Mouse (Mus musculus) midbrain, embryonic 10.5 days (tissue): ENCODE data around the gene Polr2a. TPM values are rescaled to one million over a fixed set of nuclear protein-coding genes. Genes with fewer than 3 reads are reported as not detected.

Source experiments
- DNase-seq: peaks from one replicate; pipeline ENCODE4 v3.0.0-alpha.2; 2017; ENCODE audit warnings: low spot score
- H3K27ac ChIP-seq: fragments of 300-500 bp; sonication (generic); replicated peaks from 2 replicates; pipeline ENCODE4 v1.5.1; 2016; ENCODE audit warnings: mild to moderate bottlenecking
- H3K27me3 ChIP-seq: fragments of 300-500 bp; sonication (generic); 2 replicates; pipeline ENCODE4 v1.6.1; 2016; ENCODE audit warnings: low read depth, mild to moderate bottlenecking; ENCODE audit not compliant: poor library complexity, severe bottlenecking
- H3K36me3 ChIP-seq: fragments of 300-500 bp; sonication (generic); 2 replicates; pipeline ENCODE4 v1.6.1; 2016; ENCODE audit warnings: mild to moderate bottlenecking, moderate library complexity
- H3K4me1 ChIP-seq: fragments of 300-500 bp; sonication (generic); 2 replicates; pipeline ENCODE4 v1.6.1; 2016
- H3K4me3 ChIP-seq: fragments of 300-500 bp; sonication (generic); 2 replicates; pipeline ENCODE4 v1.5.1; 2016; ENCODE audit warnings: mild to moderate bottlenecking, moderate library complexity
- H3K9me3 ChIP-seq: fragments of 300-500 bp; sonication (generic); replicated peaks from 2 replicates; pipeline ENCODE4 v1.6.1; 2016; ENCODE audit warnings: mild to moderate bottlenecking
- WGBS: fragments of 180-500 bp; shearing (Covaris S2); methylation state at CpG from one replicate; pipeline ENCODE4 v1.1.7; 2016; 5-methylcytosine and 5-hydroxymethylcytosine counted together
- polyA plus RNA-seq: library from polyadenylated mRNA; unstranded; fragments of >200 nt; fragmentation: Nextera tagmentation; extraction: Ambion mirVana; gene quantifications from 2 replicates; pipeline ENCODE4 v1.2.1, GENCODE M21; 2016

Polr2a gene
- 25.6 and 32.2 TPM in 2 replicates for polyA plus RNA-seq

DNA sequence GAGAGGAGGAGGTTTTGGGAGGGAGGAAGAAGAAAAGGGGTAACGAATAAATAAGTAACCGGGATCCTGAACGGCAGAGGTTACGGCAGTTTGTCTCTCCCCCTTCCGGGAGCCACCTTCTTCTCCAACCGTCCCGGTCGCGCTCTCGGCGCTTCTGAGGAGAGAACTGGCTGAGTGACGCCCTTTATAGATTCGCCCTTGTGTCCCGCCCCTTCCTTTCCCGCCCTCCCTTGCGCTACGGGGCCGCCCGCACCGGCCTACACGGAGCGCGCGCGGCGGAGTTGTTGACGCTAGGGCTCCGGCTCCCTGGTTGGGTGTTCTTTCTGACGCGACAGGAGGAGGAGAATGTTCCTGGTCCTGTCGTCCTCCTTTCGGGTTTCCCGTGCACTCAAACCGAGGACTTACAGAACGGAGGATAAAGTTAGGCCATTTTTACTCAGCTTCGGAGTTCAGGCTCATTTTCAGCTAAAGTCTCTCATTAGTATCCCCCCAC is at the start of gene Polr2a:
Gene Polr2a, minus strand, starts transcription at position 160 of the 493 bp plus-strand sequence.
- under 1% methylated on average over 36 of the region's 36 CpGs for WGBS
- H3K36me3 ChIP-seq = no peaks in the 10 kb centered on the region; the same call in 1 of the 2 replicates
- no peaks in the 10 kb centered on the region for H3K27me3 ChIP-seq
- no peaks in the 10 kb centered on the region for H3K9me3 ChIP-seq
- H3K4me3 ChIP-seq = peak within 1 kb of the TSS; percentile 74
- peaks cover 61% of the 10 kb centered on the region for H3K4me1 ChIP-seq
- DNase-seq = peak; percentile 98
- H3K27ac ChIP-seq = peak within 1 kb of the TSS; percentile 97

- Histone ChIP-seq H3K9me3 (peaks cover 5% of the 10 kb centered on the region; the same call in 1 of the 2 replicates), H3K36me3 (no peaks in the 10 kb centered on the region), H3K4me1 (peaks cover 30% of the 10 kb centered on the region), H3K27ac (no peak overlapping the region), H3K4me3 (no peak overlapping the region), H3K27me3 (peaks cover 49% of the 10 kb centered on the region)
- DNase-seq = no peak
- WGBS = 82% methylated on average over 2 of the region's 2 CpGs
Measured at GRCm38 (mm10) chr11:69807641-69808040, 49.2 kb upstream of the Polr2a start.

DNA sequence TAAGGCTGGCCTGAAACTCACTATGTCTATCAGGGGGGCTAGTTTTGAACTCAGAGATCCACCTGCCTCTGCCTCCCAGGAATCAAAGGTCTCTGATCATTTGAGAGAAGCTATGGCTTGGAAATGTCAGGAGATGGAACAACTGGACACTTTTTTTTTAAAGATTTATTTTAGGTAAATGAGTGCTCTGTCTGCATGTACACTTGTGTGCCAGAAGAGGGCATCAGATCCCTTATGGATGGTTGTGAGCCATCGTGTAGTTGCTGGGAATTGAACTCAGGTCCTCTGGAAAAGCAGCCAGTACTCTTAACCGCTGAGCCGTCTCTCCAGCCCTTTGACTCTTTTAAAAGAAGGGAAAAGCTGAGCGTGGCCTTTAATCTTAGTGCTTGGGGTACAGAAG is 47.9 kb upstream of the Polr2a start:
- Histone ChIP-seq H3K27me3 (peaks cover 62% of the 10 kb centered on the region), H3K27ac (no peak overlapping the region), H3K9me3 (peaks cover 5% of the 10 kb centered on the region; the same call in 1 of the 2 replicates), H3K4me1 (peaks cover 42% of the 10 kb centered on the region), H3K4me3 (no peak overlapping the region), H3K36me3 (no peaks in the 10 kb centered on the region)
- 86% methylated on average over 4 of the region's 4 CpGs for WGBS
- DNase-seq = no peak

DNA sequence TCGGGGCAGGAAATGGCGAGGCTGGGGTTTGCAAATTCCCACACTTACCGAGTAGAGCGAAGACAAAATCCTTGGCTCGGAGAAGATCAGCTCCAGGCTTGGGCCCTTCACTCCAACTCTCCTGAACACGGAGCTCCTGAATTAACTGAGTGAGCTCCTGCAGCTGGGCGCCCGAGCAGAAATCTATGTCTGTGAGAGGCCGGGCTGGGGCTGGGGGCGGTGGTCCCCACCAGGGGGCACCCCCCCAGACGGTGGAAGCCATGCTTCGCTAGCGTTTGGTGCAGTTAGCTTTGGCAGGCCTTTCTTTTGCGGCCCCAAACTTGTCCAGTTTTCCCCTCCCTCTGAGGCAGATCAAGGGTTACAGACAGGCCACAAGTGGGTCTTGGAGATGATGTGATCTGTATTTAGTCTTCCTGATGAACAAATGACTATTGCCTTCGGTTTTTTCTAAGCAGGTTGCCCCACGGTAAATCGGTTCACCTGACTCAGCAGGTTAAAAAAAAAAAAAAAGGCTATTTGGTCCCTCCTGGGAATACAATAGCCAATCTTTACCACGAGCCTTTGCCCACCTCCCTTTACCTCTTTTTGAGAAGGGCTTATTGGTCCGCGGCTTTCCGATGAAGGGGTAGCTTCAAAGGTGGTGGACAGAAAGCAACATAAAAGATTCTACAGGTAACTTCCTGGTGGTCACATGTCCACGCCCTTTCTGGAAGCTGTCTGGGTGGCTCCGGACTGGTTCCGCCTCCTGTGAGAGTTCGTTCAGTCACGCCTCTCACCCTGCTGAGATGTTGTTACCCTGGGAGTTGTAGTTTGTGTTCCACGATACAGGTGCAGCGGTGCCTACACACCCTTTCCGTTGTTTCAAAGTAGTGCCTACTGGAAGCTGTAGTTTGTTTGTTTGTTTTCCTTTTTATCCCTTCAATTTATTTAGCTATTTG is 46.8 kb upstream of the Polr2a start, which contains the start of gene Tmem102:
Gene Tmem102, minus strand, starts transcription at position 653 of the 938 bp plus-strand sequence.
- peaks cover 5% of the 10 kb centered on the region; the same call in 1 of the 2 replicates for H3K9me3 ChIP-seq
- H3K27me3 ChIP-seq = peaks cover 73% of the 10 kb centered on the region
- WGBS = 6% methylated on average over 29 of the region's 29 CpGs
- H3K4me1 ChIP-seq = peaks cover 54% of the 10 kb centered on the region
- no peaks in the 10 kb centered on the region for H3K36me3 ChIP-seq
- no peak within 1 kb of the TSS for H3K27ac ChIP-seq
- peak within 1 kb of the TSS; percentile 66 for H3K4me3 ChIP-seq
- DNase-seq = peak; percentile 20

DNA sequence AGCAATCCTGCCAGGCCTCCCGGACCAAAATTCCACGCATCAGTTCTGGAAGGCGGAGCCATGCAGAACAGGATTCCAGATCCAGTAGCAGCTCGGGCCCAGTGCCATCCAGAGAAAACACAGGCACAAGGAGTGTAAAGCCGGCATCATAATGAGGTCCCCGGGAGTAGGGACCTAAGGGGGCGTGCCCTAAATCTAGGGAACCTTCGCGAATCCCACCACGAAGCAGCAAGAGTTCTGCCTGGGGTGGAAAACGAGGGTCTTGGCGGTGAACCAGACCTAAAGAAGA is 46.2 kb upstream of the Polr2a start:
- peaks cover 60% of the 10 kb centered on the region for H3K4me1 ChIP-seq
- 5% methylated on average over 12 of the region's 12 CpGs for WGBS

DNA sequence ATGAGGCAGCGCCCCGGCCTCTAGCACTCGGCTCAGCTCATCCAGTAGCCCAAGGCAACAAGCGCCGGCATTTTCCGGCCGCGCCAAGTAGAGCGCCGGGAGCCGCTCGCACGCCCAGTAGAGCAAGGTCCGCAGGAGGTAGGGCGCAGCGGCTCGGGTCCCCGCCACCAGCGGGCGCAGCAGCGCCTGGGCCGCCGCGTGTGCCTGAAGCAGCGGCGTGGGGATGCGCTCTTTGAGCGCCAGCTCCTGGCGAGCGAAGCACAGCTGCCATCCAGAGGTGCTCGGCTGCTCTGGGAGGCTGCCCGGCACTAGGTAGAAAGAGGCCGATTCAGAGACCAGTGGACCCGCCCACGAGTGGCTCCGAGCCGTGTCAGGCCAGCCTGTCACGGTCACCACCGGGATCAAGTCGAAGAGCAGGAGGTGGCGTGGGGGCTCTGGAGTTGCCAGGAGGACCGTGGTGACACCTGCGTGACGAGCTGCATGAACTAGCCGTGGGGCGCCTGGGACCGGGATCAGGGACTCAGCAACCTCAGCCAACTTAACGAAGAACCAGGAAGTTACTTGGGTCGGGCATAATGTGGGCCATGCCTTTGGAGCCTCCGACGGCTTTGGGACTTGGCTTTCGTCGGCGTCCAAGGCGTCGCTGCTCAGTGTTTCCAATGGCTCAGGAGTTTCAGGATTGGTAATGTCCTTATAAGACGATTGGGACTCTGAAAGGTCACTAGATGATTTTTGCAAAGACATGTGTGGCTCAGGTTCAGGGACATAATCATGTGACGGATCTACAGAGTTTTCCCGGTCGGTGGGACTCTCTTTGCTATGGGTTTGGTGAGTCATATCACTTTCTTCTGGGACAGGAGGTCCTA is 45.6 kb upstream of the Polr2a start:
- WGBS = 1% methylated on average over 60 of the region's 60 CpGs
- peaks cover 85% of the 10 kb centered on the region for H3K27me3 ChIP-seq
- peaks cover 66% of the 10 kb centered on the region for H3K4me1 ChIP-seq
- no peaks in the 10 kb centered on the region for H3K36me3 ChIP-seq
- H3K9me3 ChIP-seq = peaks cover 5% of the 10 kb centered on the region; the same call in 1 of the 2 replicates
- peak; percentile 78 for DNase-seq
- H3K4me3 ChIP-seq = peak overlapping the region; percentile 66
- peak overlapping the region; percentile 58 for H3K27ac ChIP-seq

More for the DNA sequence above, 46.2 kb upstream of the Polr2a start:
- Histone ChIP-seq H3K27ac (no peak overlapping the region), H3K27me3 (peaks cover 80% of the 10 kb centered on the region), H3K4me3 (peak overlapping the region; percentile 66), H3K36me3 (no peaks in the 10 kb centered on the region), H3K9me3 (peaks cover 5% of the 10 kb centered on the region; the same call in 1 of the 2 replicates)
- no peak for DNase-seq

DNA sequence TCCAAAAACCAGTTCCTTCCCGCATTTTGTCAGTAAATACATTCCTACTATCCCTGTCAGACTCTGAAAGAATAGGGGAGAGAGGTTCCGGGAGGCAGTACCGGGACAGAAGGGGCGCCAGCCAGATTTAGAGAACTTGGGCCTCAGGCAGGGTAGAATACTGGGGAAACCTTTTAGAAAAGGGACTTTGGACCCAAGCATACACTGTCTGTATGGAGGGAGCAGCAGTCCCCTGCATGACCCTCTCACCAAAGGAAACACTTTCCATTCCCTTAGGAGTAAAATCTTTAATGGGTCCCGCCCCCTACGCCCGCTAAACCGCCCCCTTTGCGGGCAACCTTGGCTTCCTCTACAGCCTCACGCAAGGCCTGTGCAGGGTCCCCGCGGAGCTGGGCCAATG is 44.9 kb upstream of the Polr2a start:
- DNase-seq = no peak
- H3K4me3 ChIP-seq = peak overlapping the region; percentile 66
- H3K36me3 ChIP-seq = no peaks in the 10 kb centered on the region
- H3K27ac ChIP-seq = peak overlapping the region; percentile 58
- under 1% methylated on average over 12 of the region's 12 CpGs for WGBS
- peaks cover 5% of the 10 kb centered on the region; the same call in 1 of the 2 replicates for H3K9me3 ChIP-seq
- H3K27me3 ChIP-seq = peaks cover 92% of the 10 kb centered on the region
- peaks cover 73% of the 10 kb centered on the region for H3K4me1 ChIP-seq

- Histone ChIP-seq H3K27me3 (peaks cover 99% of the 10 kb centered on the region), H3K27ac (peak overlapping the region; percentile 68), H3K36me3 (no peaks in the 10 kb centered on the region), H3K4me3 (peak overlapping the region; percentile 66), H3K9me3 (peaks cover 5% of the 10 kb centered on the region; the same call in 1 of the 2 replicates), H3K4me1 (peaks cover 77% of the 10 kb centered on the region)
- DNase-seq = peak; percentile 83
- WGBS = under 1% methylated on average over 33 of the region's 33 CpGs
Measured at GRCm38 (mm10) chr11:69802648-69803105, 44.2 kb upstream of the Polr2a start.

- Histone ChIP-seq H3K27ac (peak within 1 kb of the TSS; percentile 95), H3K9me3 (peaks cover 3% of the 10 kb centered on the region; the same call in 1 of the 2 replicates), H3K4me1 (peaks cover 77% of the 10 kb centered on the region), H3K27me3 (peaks cover 100% of the 10 kb centered on the region), H3K4me3 (peak within 1 kb of the TSS; percentile 66), H3K36me3 (no peaks in the 10 kb centered on the region)
- DNase-seq = peak; percentile 25
- 2% methylated on average over 33 of the region's 33 CpGs for WGBS
Measured at GRCm38 (mm10) chr11:69801379-69801977, 43.0 kb upstream of the Polr2a start, which contains the start of gene Fgf11. Fgf11 (minus strand) TSS chr11:69801857.

DNA sequence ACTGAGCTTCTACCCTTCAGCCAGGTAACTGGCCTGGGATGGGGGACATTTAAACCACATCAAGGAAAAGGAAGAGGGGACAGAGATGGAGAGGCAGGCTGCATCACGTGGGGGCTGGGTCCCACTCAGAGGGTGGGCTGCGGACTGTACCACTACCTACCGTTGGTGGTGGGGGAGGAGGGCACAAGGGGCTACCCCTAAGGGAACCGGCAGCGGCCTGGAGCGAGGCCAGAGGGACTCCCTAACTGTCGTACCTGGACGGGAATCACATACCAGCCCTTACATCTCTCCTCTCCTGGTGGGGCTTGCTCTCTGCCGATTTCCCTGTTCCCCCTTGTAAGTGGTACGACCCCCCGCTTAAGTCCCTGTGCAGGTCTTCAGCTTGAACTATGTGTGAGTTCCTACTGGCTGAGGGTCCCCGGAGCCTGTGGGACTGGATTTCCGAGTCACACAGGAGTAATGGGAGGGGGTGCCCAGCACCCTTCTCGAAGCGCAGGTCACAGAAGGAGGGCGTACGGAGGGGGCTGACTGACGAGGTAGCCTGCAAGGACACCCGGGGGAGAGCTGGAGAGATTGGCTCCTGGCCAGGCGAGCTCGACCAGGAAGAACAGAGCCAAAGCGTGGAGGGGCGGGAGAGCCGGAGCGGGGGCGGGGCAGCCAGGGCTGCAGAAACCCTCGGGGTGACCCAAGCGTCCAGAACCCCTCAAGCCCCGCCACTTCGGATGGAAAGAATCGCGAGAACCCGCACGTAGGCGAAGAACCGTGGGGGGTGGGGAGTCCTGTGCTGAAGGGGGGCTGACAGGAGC is 42.2 kb upstream of the Polr2a start:
- Histone ChIP-seq H3K4me3 (peak overlapping the region; percentile 66), H3K36me3 (no peaks in the 10 kb centered on the region), H3K4me1 (peaks cover 82% of the 10 kb centered on the region), H3K27me3 (peaks cover 100% of the 10 kb centered on the region), H3K9me3 (no peaks in the 10 kb centered on the region), H3K27ac (peak overlapping the region; percentile 95)
- 1% methylated on average over 36 of the region's 36 CpGs for WGBS
- DNase-seq = peak; percentile 89

GRCm38 (mm10) chr11:69800138-69800391 is 41.6 kb upstream of the Polr2a start:
- Histone ChIP-seq H3K27me3 (peaks cover 96% of the 10 kb centered on the region), H3K36me3 (no peaks in the 10 kb centered on the region), H3K27ac (peak overlapping the region; percentile 95), H3K9me3 (no peaks in the 10 kb centered on the region), H3K4me1 (peaks cover 82% of the 10 kb centered on the region), H3K4me3 (peak overlapping the region; percentile 66)
- under 1% methylated on average over 11 of the region's 11 CpGs for WGBS
- DNase-seq = no peak
